Mouse (Mus musculus): ENCODE measurements around the gene Plekhf1. TPM values are rescaled to one million over a fixed set of nuclear protein-coding genes. Genes with fewer than 3 reads are reported as not detected.
A peak's percentile ranks its signal among the peaks of the same experiment; 100 is the strongest.

Plekhf1 gene
- polyA plus RNA-seq, 1 experiment from 2014 or later = 18.4 TPM

GRCm38 (mm10) chr7:38220866-38221265 lies 7.0 kb downstream of the Plekhf1 start:
- ATAC-seq (no peak), DNase-seq (ENCODE audit: low read depth, low spot score) (no peak)
- POLR2A ChIA-PET = interaction anchor here (1.5 kb wide), 1 partner anchor 8 kb away, joined by 5 read pairs; no protein-coding TSS in a partner anchor
- TF ChIP-seq CTCF (IDR thresholded peaks at IDR 0.05) = no peak
- no peaks in the 10 kb centered on the region for H3K27me3 ChIP-seq
- CTCF ChIA-PET = interaction anchor here (1.5 kb wide), 1 partner anchor 19 kb away, joined by 5 read pairs; no protein-coding TSS in a partner anchor
- in situ Hi-C loops (cut with MboI; ENCODE audit: low pct_unique_long_range_greater_than_20kb) = no loop called here

GRCm38 (mm10) chr7:38219526-38219925 lies 8.3 kb downstream of the Plekhf1 start:
- no peak for DNase-seq (ENCODE audit: low read depth, low spot score)
- ChIA-PET POLR2A (interaction anchor here (0.6 to 1.5 kb wide), 2 partner anchors 10 to 1540 kb away, joined by 3 to 5 read pairs; no protein-coding TSS in a partner anchor), CTCF (interaction anchor here (1.5 kb wide), 1 partner anchor 18 kb away, joined by 5 read pairs; no protein-coding TSS in a partner anchor)
- ATAC-seq = no peak
- in situ Hi-C loops (cut with MboI; ENCODE audit: low pct_unique_long_range_greater_than_20kb) = no loop called here
- no peak for TF ChIP-seq CTCF (IDR thresholded peaks at IDR 0.05)
- no peaks in the 10 kb centered on the region for H3K27me3 ChIP-seq

DNA sequence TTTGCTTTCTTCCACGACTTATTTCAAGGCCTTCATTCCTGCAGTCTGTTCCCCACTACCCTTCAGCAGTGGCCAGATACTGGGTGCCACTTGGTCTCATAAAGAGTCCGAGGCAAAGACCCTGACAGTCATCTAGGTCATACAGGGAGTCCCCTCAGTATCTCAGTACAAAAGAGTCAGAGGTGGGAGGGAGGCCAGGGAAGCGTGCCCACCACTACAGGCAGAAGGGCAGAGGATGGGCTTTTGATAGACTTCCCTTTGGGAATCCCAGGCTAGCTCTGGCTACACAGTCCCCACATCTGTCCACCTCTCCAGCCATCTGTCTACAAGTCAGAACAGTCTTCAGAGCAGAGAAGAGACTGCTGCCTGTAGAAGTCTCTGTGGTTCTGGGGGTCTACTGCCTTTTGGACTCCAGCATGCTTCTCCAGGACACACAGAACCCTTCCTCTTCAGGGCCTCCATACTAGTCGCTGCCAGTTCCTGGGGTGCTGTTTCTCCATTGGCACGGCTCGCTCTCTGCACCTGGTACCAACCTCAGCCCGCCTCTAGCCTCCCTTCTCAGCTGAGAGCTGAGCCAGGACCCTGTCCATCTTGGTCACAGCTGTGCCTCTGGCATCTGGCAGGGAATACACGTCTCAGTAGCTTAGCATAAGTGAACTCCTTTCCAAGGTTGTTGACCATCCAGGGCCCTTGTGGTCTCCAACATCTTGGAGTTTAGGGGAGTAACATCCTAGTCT lies 9.0 kb downstream of the Plekhf1 start:
- DNase-seq (ENCODE audit: low read depth, low spot score) (no peak), ATAC-seq (no peak)
- ChIA-PET CTCF (no interaction called here), POLR2A (no interaction called here)
- H3K27me3 ChIP-seq = no peaks in the 10 kb centered on the region
- in situ Hi-C loops (cut with MboI; ENCODE audit: low pct_unique_long_range_greater_than_20kb) = no loop called here
- no peak for TF ChIP-seq CTCF (IDR thresholded peaks at IDR 0.05)

DNA sequence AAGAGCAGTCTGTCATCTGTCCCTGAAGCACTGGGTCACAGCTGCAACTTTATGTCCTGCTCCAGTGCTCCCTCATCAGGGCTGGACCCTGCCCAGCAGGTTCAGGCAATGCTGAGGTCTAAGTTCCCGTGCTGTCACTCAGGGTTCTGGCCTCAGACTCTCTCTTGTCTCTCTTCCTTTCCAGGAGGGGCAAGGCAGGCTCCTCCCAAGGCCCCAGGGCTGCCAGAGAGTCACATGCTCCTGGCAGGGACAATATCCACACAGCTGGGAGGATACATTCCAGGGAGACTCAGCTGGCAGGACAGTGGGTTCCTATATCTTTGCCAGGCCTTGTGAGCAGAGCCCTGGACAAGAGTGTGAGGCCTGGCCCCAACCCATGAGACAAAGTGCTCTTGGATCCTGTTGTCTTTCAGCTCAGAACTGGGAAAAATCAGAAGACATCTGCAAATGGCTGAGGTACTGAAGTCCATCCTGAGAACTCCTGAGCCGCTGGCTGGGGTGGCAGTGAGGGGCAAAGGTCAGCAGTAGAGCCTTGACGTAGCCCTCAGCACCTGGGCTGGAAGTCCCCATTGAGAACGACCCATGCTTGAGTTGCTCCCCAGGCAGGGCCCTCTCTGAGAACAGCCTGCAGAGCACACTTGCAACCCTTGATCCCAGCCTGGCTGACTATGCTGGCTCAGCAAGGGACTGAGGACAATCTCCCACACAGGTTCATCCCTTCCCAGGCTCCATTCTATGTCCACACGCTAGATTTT lies 10.2 kb downstream of the Plekhf1 start:
- peak; percentile 68 for ATAC-seq
- ChIA-PET POLR2A (no interaction called here), CTCF (interaction anchor here (2.4 kb wide), 1 partner anchor 17 kb away, joined by 11 read pairs; no protein-coding TSS in a partner anchor)
- no peak for TF ChIP-seq CTCF (IDR thresholded peaks at IDR 0.05)
- no peaks in the 10 kb centered on the region for H3K27me3 ChIP-seq
- in situ Hi-C loops (cut with MboI; ENCODE audit: low pct_unique_long_range_greater_than_20kb) = no loop called here
- no peak for DNase-seq (ENCODE audit: low read depth, low spot score)

- in situ Hi-C loops (cut with MboI; ENCODE audit: low pct_unique_long_range_greater_than_20kb) = no loop called here
- ChIA-PET POLR2A (interaction anchor here (0.9 to 1.2 kb wide), 2 partner anchors 12 to 55 kb away, joined by 3 read pairs; partner anchors contain the start of genes Plekhf1 and Pop4), CTCF (interaction anchor here (2.4 kb wide), 1 partner anchor 15 kb away, joined by 11 read pairs; no protein-coding TSS in a partner anchor)
- no peaks in the 10 kb centered on the region for H3K27me3 ChIP-seq
- DNase-seq (ENCODE audit: low read depth, low spot score) (no peak), ATAC-seq (no peak)
- no peak for TF ChIP-seq CTCF (IDR thresholded peaks at IDR 0.05)
Measured at GRCm38 (mm10) chr7:38215697-38216096, 12.1 kb downstream of the Plekhf1 start.

DNA sequence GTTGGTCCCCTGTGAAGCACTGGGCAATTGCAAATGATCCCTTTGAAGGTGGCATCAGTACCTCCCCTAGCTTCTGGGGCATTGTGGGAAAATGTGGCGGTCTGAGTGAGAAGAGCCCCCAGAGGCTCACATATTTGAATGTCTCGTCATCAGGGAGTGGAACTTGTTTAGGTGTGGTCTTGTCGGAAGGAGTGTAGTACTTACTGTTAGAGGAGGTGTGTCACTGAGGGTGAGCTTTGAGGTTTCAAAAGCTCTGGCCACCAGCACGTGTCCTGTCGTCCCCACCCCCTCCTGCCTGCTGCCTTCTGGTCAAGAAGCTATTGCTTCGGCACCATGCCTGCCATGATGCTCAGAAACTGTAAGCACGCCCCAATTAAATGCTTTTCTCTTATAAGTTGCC lies 12.5 kb downstream of the Plekhf1 start:
- no peaks in the 10 kb centered on the region for H3K27me3 ChIP-seq
- DNase-seq (ENCODE audit: low read depth, low spot score) (no peak), ATAC-seq (no peak)
- in situ Hi-C loops (cut with MboI; ENCODE audit: low pct_unique_long_range_greater_than_20kb) = no loop called here
- ChIA-PET POLR2A (interaction anchor here (0.9 to 1.2 kb wide), 2 partner anchors 12 to 56 kb away, joined by 3 read pairs; partner anchors contain the start of genes Plekhf1 and Pop4), CTCF (no interaction called here)
- TF ChIP-seq CTCF (IDR thresholded peaks at IDR 0.05) = no peak

GRCm38 (mm10) chr7:38214473-38215214 lies 13.2 kb downstream of the Plekhf1 start:
- in situ Hi-C loops (cut with MboI; ENCODE audit: low pct_unique_long_range_greater_than_20kb) = no loop called here
- TF ChIP-seq CTCF (IDR thresholded peaks at IDR 0.05) = no peak
- POLR2A ChIA-PET = interaction anchor here (1.2 kb wide), 1 partner anchor 56 kb away, joined by 3 read pairs; the partner anchor contains the start of gene Pop4
- DNase-seq (ENCODE audit: low read depth, low spot score) (no peak), ATAC-seq (no peak)
- H3K27me3 ChIP-seq = no peaks in the 10 kb centered on the region
- CTCF ChIA-PET = no interaction called here

DNA sequence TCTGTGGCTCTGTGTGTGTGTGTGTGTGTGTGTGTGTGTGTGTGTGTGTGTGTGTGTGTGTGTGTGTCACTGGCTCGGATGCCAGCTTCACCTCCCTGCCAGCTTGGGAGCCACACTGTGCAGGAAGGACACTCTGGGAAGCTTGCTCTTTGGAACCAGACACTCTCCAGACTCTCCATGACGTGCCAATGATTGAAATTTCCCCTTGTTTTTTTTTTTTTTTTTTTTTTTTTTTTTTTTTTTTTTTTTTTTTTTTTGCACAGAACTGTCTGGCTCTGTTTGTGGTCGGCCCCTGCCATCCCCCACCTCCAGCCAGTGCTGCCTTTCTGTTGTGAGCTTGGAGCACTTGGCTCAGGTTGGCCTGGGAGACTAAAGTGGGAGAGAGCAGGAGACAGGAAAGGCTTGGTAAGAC lies 15.2 kb downstream of the Plekhf1 start:
- POLR2A ChIA-PET = no interaction called here
- H3K27me3 ChIP-seq = no peaks in the 10 kb centered on the region
- ATAC-seq = no peak
- TF ChIP-seq CTCF (IDR thresholded peaks at IDR 0.05) = no peak
- in situ Hi-C loops (cut with MboI; ENCODE audit: low pct_unique_long_range_greater_than_20kb) = no loop called here
- CTCF ChIA-PET = interaction anchor here (1.4 to 1.5 kb wide), 2 partner anchors 10 to 30 kb away, joined by 3 to 6 read pairs; partner anchors contain the start of gene 1600014C10Rik
- DNase-seq (ENCODE audit: low read depth, low spot score) = no peak

DNA sequence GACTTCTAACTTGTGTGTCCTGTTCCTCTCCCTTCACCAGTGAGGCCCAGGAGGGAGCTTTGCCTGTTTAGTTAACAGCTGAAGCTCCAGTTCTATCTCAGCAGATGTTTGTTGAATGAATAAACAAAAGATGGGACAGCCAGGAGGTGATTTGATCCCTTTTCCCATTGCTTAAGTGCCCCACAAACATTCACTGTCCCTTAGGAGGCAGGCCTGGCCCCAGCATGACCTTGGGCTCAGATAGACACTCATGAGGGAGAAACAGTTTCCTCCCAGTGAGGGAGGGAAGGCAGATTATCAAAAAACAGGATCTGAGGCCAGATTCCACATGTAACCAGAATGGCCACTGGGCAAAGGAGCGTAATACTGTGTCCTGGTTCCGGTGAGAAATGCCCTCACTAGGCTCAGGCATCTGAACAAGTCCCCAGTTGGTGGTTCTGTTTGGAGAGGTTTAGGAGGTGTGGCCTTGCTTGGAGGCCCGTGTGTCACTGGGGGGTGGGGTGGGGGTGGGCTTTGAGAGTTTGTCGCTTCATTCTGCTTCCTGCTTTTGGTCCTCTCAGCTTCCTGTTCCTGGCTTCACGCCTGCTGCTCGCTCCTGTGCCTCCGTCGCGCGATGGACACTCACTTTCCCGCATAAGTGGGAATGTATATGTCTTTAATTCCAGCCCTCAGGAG lies 18.2 kb downstream of the Plekhf1 start:
- H3K27me3 ChIP-seq = no peaks in the 10 kb centered on the region
- no peak for ATAC-seq
- CTCF ChIA-PET = interaction anchor here (1.5 to 1.9 kb wide), 2 partner anchors 8 to 27 kb away, joined by 4 to 11 read pairs; partner anchors contain the start of gene 1600014C10Rik
- POLR2A ChIA-PET = no interaction called here
- in situ Hi-C loops (cut with MboI; ENCODE audit: low pct_unique_long_range_greater_than_20kb) = no loop called here
- no peak for TF ChIP-seq CTCF (IDR thresholded peaks at IDR 0.05)
- no peak for DNase-seq (ENCODE audit: low read depth, low spot score)
